Mouse (Mus musculus) cortical plate, adult 2 months (tissue): ENCODE measurements at regions not wholly inside any gene's neighbourhood (a gene's known extent, or its start where the extent isn't known, plus 50 kb on each side); places are given as distances from the start of the nearest gene placed in this dataset.

Experiments used
- H3K27ac ChIP-seq: fragments of 200-500 bp; 2 replicates; pipeline ENCODE4 v1.5.1; 2012; ENCODE audit warnings: low read length, control low read depth, inconsistent platforms; ENCODE audit not compliant: insufficient read depth
- H3K4me1 ChIP-seq: fragments of 200-500 bp; 2 replicates; pipeline ENCODE4 v1.6.1; 2011; ENCODE audit warnings: low read length; ENCODE audit not compliant: control insufficient read depth, insufficient read depth
- H3K4me3 ChIP-seq: fragments of 200-500 bp; 2 replicates; pipeline ENCODE4 v1.5.1; 2011; ENCODE audit warnings: mild to moderate bottlenecking, low read length, control low read depth; ENCODE audit not compliant: insufficient read depth
- CTCF ChIP-seq: fragments of 200-500 bp; IDR thresholded peaks from 2 replicates; pipeline ENCODE4 v1.5.1; 2011; ENCODE audit warnings: mild to moderate bottlenecking, control low read depth, low read length; ENCODE audit not compliant: insufficient read depth; ENCODE audit errors: extremely low read depth
- POLR2A ChIP-seq: fragments of 200-500 bp; IDR thresholded peaks from 2 replicates; pipeline ENCODE4 v1.6.1; 2011; ENCODE audit warnings: mild to moderate bottlenecking, low read length, control low read depth; ENCODE audit not compliant: insufficient read depth; ENCODE audit errors: extremely low read depth

- H3K4me1 ChIP-seq, result no peaks in the 10 kb centered on the region
- TF ChIP-seq CTCF (no peak), POLR2A (no peak)
- no peak overlapping the region for H3K4me3 ChIP-seq
- H3K27ac ChIP-seq, result no peak overlapping the region
Observed at GRCm38 (mm10) chr1:121958942-121959341, 391.2 kb upstream of the Ddx18 start.

- Histone ChIP-seq H3K27ac (no peak overlapping the region), H3K4me1 (no peaks in the 10 kb centered on the region), H3K4me3 (no peak overlapping the region)
- TF ChIP-seq CTCF (no peak), POLR2A (no peak)
Observed at GRCm38 (mm10) chr1:121935911-121936310, 368.1 kb upstream of the Ddx18 start.
